Mouse (Mus musculus): ENCODE results near the gene Rasa1. TPM values are rescaled to one million over a fixed set of nuclear protein-coding genes. Genes with fewer than 3 reads are reported as not detected.

Gene Rasa1
- polyA plus RNA-seq (2015; fragmentation: Nextera tagmentation; extraction: Ambion mirVana): 44.1 and 48.8 TPM in 2 replicates

- WGBS: 1% methylated on average over 92 of the region's 97 CpGs
- H3K36me3 ChIP-seq: no peaks in the 10 kb centered on the region
- peak within 1 kb of the TSS; percentile 80 for H3K9ac ChIP-seq (replicated peaks)
- ATAC-seq (ENCODE audit: low FRiP score): peak; percentile 98
- H3K4me3 ChIP-seq (replicated peaks): peak within 1 kb of the TSS; percentile 70
- no peaks in the 10 kb centered on the region for H3K27me3 ChIP-seq (replicated peaks)
- H3K27ac ChIP-seq (replicated peaks): peak within 1 kb of the TSS; percentile 99
- no peaks in the 10 kb centered on the region for H3K9me3 ChIP-seq (replicated peaks)
- H3K4me2 ChIP-seq: peak within 1 kb of the TSS; percentile 71
- H3K4me1 ChIP-seq: peaks cover 10% of the 10 kb centered on the region
Observed at GRCm38 (mm10) chr13:85288843-85289713, at the start of gene Rasa1. Gene Rasa1, minus strand, starts transcription at chr13:85289130.

- H3K27me3 ChIP-seq (replicated peaks): no peaks in the 10 kb centered on the region
- no peak overlapping the region for H3K27ac ChIP-seq (replicated peaks)
- H3K4me2 ChIP-seq: no peak overlapping the region
- no peak for ATAC-seq (ENCODE audit: low FRiP score)
- H3K9ac ChIP-seq (replicated peaks): no peak overlapping the region
- 72% methylated on average over 2 of the region's 2 CpGs for WGBS
- H3K9me3 ChIP-seq (replicated peaks): no peaks in the 10 kb centered on the region
- H3K36me3 ChIP-seq: no peaks in the 10 kb centered on the region
- H3K4me3 ChIP-seq (replicated peaks): no peak overlapping the region
- H3K4me1 ChIP-seq: no peaks in the 10 kb centered on the region
Observed at GRCm38 (mm10) chr13:85311547-85311946, 22.6 kb upstream of the Rasa1 start.

GRCm38 (mm10) chr13:85310968-85311367 is 22.0 kb upstream of the Rasa1 start:
- Histone ChIP-seq H3K4me2 (no peak overlapping the region), H3K9me3 (replicated peaks) (no peaks in the 10 kb centered on the region), H3K4me3 (replicated peaks) (no peak overlapping the region), H3K27ac (replicated peaks) (no peak overlapping the region), H3K9ac (replicated peaks) (no peak overlapping the region), H3K36me3 (no peaks in the 10 kb centered on the region), H3K4me1 (no peaks in the 10 kb centered on the region), H3K27me3 (replicated peaks) (no peaks in the 10 kb centered on the region)
- 41% methylated on average over 5 of the region's 5 CpGs for WGBS
- 0 out of 2 replicates have a peak, but pooled peaks have one; percentile 41 for ATAC-seq (ENCODE audit: low FRiP score)

DNA sequence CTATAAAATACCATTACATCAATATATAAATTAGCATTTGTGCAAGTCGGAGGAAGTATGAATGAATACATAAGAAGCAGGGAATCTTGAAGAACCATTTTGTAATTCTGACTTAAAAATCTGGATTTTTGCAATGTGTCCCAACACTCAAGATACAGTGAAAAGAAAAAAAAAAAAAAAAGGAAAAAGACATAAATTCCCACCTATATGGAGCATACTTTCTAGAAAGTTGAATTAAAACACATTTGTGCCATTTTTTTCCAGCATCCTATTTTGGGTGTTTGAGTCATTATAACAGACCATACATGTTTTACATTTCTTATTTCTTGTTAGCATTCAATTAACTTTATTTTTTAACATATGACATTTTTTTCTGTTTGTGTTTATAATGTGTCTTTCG is 21.6 kb upstream of the Rasa1 start:
- Histone ChIP-seq H3K36me3 (no peaks in the 10 kb centered on the region), H3K27ac (replicated peaks) (no peak overlapping the region), H3K4me3 (replicated peaks) (no peak overlapping the region), H3K27me3 (replicated peaks) (no peaks in the 10 kb centered on the region), H3K4me1 (no peaks in the 10 kb centered on the region), H3K9me3 (replicated peaks) (no peaks in the 10 kb centered on the region), H3K4me2 (no peak overlapping the region), H3K9ac (replicated peaks) (no peak overlapping the region)
- ATAC-seq (ENCODE audit: low FRiP score): no peak
- 95% methylated on average over 2 of the region's 2 CpGs for WGBS

GRCm38 (mm10) chr13:85306039-85306438 is 17.1 kb upstream of the Rasa1 start:
- no peaks in the 10 kb centered on the region for H3K36me3 ChIP-seq
- H3K9me3 ChIP-seq (replicated peaks): no peaks in the 10 kb centered on the region
- H3K4me3 ChIP-seq (replicated peaks): no peak overlapping the region
- H3K27ac ChIP-seq (replicated peaks): no peak overlapping the region
- H3K4me1 ChIP-seq: no peaks in the 10 kb centered on the region
- H3K4me2 ChIP-seq: no peak overlapping the region
- no peak overlapping the region for H3K9ac ChIP-seq (replicated peaks)
- no peaks in the 10 kb centered on the region for H3K27me3 ChIP-seq (replicated peaks)
- ATAC-seq (ENCODE audit: low FRiP score): no peak

DNA sequence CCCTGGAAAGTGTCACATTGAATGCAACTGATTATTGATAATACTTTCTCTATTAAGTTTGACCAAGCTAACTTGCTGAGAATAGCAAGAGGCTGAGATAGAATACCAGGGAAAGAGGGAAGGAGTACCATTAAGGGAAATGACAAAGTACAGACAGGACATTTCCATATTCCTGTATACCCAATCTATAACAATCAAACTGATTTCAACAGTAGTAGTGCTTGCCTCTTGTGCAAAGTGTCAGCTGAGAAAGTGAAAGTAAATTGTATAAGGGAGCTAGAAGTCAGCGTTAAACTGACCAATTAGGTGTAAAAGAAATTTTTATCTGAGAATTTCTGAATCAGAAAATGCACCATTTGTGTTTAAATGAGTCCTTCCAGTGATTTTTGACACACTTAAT is 1.7 kb upstream of the Rasa1 start:
- WGBS: 73% methylated on average over 1 of the region's 1 CpGs

DNA sequence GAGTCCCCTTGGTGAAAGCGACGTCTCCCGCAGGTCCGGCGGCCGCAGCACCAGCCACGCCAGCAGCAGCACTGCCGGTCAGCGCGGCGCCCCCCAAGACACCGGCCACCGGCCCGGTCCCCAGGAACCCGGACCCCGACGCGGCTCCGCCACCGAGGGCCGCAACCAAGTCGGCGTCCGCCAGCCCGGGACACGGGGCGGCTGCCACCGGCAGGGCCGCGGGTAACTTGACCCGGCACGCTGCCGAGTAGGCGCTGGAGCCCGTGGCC is 422 bp downstream of the Rasa1 start:
- WGBS: 0% methylated on average over 25 of the region's 35 CpGs
- Histone ChIP-seq H3K4me2 (peak overlapping the region; percentile 71), H3K27me3 (replicated peaks) (no peaks in the 10 kb centered on the region), H3K36me3 (no peaks in the 10 kb centered on the region), H3K9ac (replicated peaks) (peak overlapping the region; percentile 80), H3K27ac (replicated peaks) (peak overlapping the region; percentile 99), H3K4me3 (replicated peaks) (peak overlapping the region; percentile 70), H3K9me3 (replicated peaks) (no peaks in the 10 kb centered on the region), H3K4me1 (peaks cover 10% of the 10 kb centered on the region)
- ATAC-seq (ENCODE audit: low FRiP score): peak; percentile 5

More for the DNA sequence above, 1.7 kb upstream of the Rasa1 start:
- no peaks in the 10 kb centered on the region for H3K36me3 ChIP-seq
- no peak for ATAC-seq (ENCODE audit: low FRiP score)
- H3K27ac ChIP-seq (replicated peaks): no peak overlapping the region
- H3K9ac ChIP-seq (replicated peaks): no peak overlapping the region
- peaks cover 5% of the 10 kb centered on the region for H3K4me1 ChIP-seq
- no peak overlapping the region for H3K4me3 ChIP-seq (replicated peaks)
- H3K4me2 ChIP-seq: no peak overlapping the region
- no peaks in the 10 kb centered on the region for H3K9me3 ChIP-seq (replicated peaks)
- no peaks in the 10 kb centered on the region for H3K27me3 ChIP-seq (replicated peaks)

- H3K27ac ChIP-seq (replicated peaks): peak overlapping the region; percentile 99
- peak overlapping the region; percentile 71 for H3K4me2 ChIP-seq
- no peaks in the 10 kb centered on the region for H3K9me3 ChIP-seq (replicated peaks)
- under 1% methylated on average over 25 of the region's 25 CpGs for WGBS
- H3K4me3 ChIP-seq (replicated peaks): peak overlapping the region; percentile 70
- ATAC-seq (ENCODE audit: low FRiP score): no peak; the same call in 1 of the 2 replicates
- H3K36me3 ChIP-seq: no peaks in the 10 kb centered on the region
- no peaks in the 10 kb centered on the region for H3K27me3 ChIP-seq (replicated peaks)
- peak overlapping the region; percentile 80 for H3K9ac ChIP-seq (replicated peaks)
- H3K4me1 ChIP-seq: peaks cover 10% of the 10 kb centered on the region
Observed at GRCm38 (mm10) chr13:85287876-85288573, 905 bp downstream of the Rasa1 start.

- no peak overlapping the region for H3K27ac ChIP-seq (replicated peaks)
- H3K9ac ChIP-seq (replicated peaks): no peak overlapping the region
- H3K4me1 ChIP-seq: peaks cover 14% of the 10 kb centered on the region
- no peaks in the 10 kb centered on the region for H3K9me3 ChIP-seq (replicated peaks)
- H3K27me3 ChIP-seq (replicated peaks): no peaks in the 10 kb centered on the region
- no peak overlapping the region for H3K4me2 ChIP-seq
- no peak overlapping the region for H3K4me3 ChIP-seq (replicated peaks)
- no peaks in the 10 kb centered on the region for H3K36me3 ChIP-seq
- ATAC-seq (ENCODE audit: low FRiP score): no peak
Observed at GRCm38 (mm10) chr13:85282626-85283025, 6.3 kb downstream of the Rasa1 start.

DNA sequence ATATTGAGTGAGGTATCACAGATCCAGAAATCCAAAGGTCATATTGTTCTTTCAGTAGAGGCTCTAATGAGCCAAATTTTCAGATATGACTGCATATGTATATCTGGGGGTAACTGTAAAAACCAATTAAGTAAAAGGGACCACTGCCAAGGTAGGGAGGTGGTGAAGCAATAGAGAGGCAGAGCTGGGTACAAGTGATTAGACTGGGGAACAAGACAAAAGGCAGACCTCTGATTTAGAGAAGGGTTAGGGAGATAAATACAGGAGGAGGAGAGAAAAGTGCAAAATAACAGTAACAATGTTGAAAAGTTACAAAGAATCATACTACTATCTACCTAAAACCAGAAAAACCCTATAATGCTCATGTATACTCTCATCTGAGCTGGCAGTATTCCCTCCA is 10.0 kb downstream of the Rasa1 start:
- Histone ChIP-seq H3K9me3 (replicated peaks) (no peaks in the 10 kb centered on the region), H3K27ac (replicated peaks) (no peak overlapping the region), H3K9ac (replicated peaks) (no peak overlapping the region), H3K27me3 (replicated peaks) (no peaks in the 10 kb centered on the region), H3K4me1 (peaks cover 7% of the 10 kb centered on the region; the same call in 1 of the 2 replicates), H3K4me3 (replicated peaks) (no peak overlapping the region), H3K4me2 (no peak overlapping the region), H3K36me3 (no peaks in the 10 kb centered on the region)
- no peak for ATAC-seq (ENCODE audit: low FRiP score)

DNA sequence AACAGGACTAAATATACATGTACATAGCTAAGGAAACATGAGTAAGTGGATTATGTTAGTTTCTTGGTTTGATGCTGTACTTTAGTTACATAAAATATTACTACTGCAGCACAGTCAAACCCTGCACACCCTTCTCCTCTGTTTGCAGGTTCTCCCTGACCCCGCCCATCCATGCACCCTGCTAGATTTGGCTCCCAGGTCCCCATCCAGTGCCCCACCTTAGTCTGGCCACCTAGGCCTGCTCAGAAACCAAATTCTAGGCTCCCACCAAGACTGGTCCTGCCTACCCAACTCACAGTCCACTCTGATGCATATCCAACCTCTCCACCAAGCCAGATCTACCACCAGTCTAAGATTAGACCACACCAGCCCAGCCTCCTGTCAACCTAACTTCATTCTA is 14.4 kb downstream of the Rasa1 start:
- no peak overlapping the region for H3K9ac ChIP-seq (replicated peaks)
- 100% methylated on average over 1 of the region's 1 CpGs for WGBS

DNA sequence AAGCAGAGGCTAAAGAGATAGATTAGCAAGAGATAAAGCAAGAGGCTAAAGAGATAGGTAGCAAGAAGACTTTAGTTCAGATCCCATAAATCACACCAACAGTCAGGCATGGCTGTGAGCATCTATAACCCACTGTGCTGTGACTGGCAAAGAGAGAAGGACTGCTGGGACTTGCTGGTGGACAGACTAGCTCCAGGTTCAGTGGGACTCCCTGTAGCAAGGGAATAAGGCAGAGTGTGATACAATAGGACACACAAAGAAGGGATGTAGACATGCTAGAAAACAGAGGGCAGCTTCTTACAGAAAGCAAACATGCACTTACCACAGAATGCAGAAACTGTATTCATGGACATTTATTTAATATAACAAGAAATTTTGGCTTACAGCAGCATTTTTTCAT is 15.1 kb downstream of the Rasa1 start:
- Histone ChIP-seq H3K4me2 (no peak overlapping the region), H3K27ac (replicated peaks) (no peak overlapping the region), H3K9me3 (replicated peaks) (no peaks in the 10 kb centered on the region), H3K9ac (replicated peaks) (no peak overlapping the region), H3K4me3 (replicated peaks) (no peak overlapping the region), H3K4me1 (0 out of 2 replicates have a peak, but pooled peaks cover 6% of the 10 kb centered on the region), H3K36me3 (no peaks in the 10 kb centered on the region), H3K27me3 (replicated peaks) (no peaks in the 10 kb centered on the region)
- no peak for ATAC-seq (ENCODE audit: low FRiP score)

More for the DNA sequence above, 14.4 kb downstream of the Rasa1 start:
- H3K27ac ChIP-seq (replicated peaks): no peak overlapping the region
- H3K36me3 ChIP-seq: no peaks in the 10 kb centered on the region
- H3K4me2 ChIP-seq: no peak overlapping the region
- H3K4me1 ChIP-seq: peaks cover 10% of the 10 kb centered on the region; the same call in 1 of the 2 replicates
- no peaks in the 10 kb centered on the region for H3K27me3 ChIP-seq (replicated peaks)
- H3K9me3 ChIP-seq (replicated peaks): no peaks in the 10 kb centered on the region
- H3K4me3 ChIP-seq (replicated peaks): no peak overlapping the region
- no peak for ATAC-seq (ENCODE audit: low FRiP score)

Measured in neural tube, embryonic 15.5 days (tissue).